Mouse (Mus musculus): Measurements from ENCODE around the gene Olfr116. TPM values are rescaled to one million over a fixed set of nuclear protein-coding genes. Genes with fewer than 3 reads are reported as not detected.

The Olfr116 gene
- polyA plus RNA-seq (2015; fragmentation: Nextera tagmentation; extraction: Ambion mirVana): not detected in 2 replicates

DNA sequence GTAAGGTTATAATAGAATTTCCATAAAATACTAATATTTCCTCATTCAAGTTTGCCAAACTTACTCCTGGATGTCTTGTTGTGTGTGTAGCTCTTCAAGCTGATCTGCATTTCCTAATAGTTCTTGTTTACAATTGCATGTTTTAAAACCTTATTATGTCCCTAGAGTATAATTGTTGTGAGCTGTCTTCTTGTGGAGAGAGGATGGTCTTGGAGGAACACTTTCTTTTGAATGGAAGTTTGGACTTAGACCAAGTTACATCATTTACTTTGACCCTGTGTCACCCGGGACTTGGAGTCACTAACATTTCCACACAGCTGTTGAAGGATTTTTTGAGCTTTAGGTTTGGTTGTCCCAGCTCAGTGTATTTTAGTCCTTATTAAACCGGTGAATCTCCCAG is at the start of gene Olfr116, which contains the start of gene Olfr115:
TSS of gene Olfr116 (minus strand) at position 191 of the 400 bp plus-strand sequence.
TSS of gene Olfr115 (minus strand) at position 101 of the 400 bp plus-strand sequence.
- H3K9ac ChIP-seq: no peak within 1 kb of the TSS
- no peak for ATAC-seq (ENCODE audit: insufficient read depth)
- no peak within 1 kb of the TSS for H3K4me3 ChIP-seq (replicated peaks)
- no peak within 1 kb of the TSS for H3K4me2 ChIP-seq
- WGBS (ENCODE audit: insufficient replicate concordance): 60% methylated on average over 2 of the region's 2 CpGs
- H3K27ac ChIP-seq (replicated peaks): no peak within 1 kb of the TSS
- no peaks in the 10 kb centered on the region for H3K4me1 ChIP-seq (replicated peaks)
- no peaks in the 10 kb centered on the region for H3K27me3 ChIP-seq
- H3K9me3 ChIP-seq (replicated peaks): no peaks in the 10 kb centered on the region
- H3K36me3 ChIP-seq (replicated peaks): no peaks in the 10 kb centered on the region

DNA sequence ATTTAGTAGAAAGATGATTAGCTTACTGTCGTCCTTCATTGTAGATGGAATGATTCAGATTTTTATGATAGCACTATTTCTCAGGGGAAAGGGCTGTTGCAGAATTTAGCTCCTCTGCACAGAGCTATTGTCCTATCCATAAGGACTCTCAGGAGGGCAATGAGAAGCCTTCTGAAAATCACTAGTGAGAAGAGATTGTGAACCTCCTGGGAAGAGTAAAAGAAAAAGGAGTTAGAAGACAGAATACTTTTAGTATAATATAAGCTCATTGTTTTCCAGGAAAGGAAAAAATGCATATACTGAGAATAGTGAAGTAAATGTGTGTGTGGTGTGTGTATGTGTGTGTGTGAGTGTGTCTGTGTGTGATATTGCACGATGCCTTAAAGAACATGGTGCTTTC is 39.7 kb upstream of the Olfr116 start, which contains the start of gene Olfr118:
TSS of gene Olfr118 (plus strand) at position 301 of the 400 bp plus-strand sequence.
- Histone ChIP-seq H3K4me1 (replicated peaks) (no peaks in the 10 kb centered on the region), H3K27me3 (no peaks in the 10 kb centered on the region), H3K36me3 (replicated peaks) (no peaks in the 10 kb centered on the region), H3K9me3 (replicated peaks) (no peaks in the 10 kb centered on the region), H3K27ac (replicated peaks) (no peak within 1 kb of the TSS), H3K4me2 (no peak within 1 kb of the TSS), H3K4me3 (replicated peaks) (no peak within 1 kb of the TSS), H3K9ac (no peak within 1 kb of the TSS)
- no peak for ATAC-seq (ENCODE audit: insufficient read depth)
- 39% methylated on average over 2 of the region's 2 CpGs for WGBS (ENCODE audit: insufficient replicate concordance)

DNA sequence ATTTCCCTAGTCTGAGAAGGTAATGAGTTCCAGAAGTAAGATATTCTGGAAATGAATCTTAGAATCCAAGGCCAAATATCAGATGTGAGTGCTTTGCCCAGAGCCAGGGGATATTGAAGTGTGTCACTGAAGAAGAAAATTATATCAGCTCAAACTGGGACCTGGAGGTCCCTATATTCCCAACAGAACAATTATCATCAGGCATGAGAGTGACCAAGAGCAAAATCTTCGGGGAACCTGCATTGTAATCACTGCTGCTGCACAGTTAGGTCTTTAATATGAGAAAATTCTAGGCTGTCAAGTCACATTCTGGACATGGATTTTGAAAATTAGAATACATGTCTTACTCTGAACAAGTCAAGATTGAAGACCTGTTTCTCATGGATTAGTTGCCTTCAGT is 36.7 kb upstream of the Olfr116 start, which contains the start of gene Olfr117:
TSS of gene Olfr117 (minus strand) at position 101 of the 400 bp plus-strand sequence.
- no peaks in the 10 kb centered on the region for H3K9me3 ChIP-seq (replicated peaks)
- no peak within 1 kb of the TSS for H3K9ac ChIP-seq
- no peak within 1 kb of the TSS for H3K4me2 ChIP-seq
- no peak within 1 kb of the TSS for H3K27ac ChIP-seq (replicated peaks)
- H3K4me1 ChIP-seq (replicated peaks): no peaks in the 10 kb centered on the region
- H3K4me3 ChIP-seq (replicated peaks): no peak within 1 kb of the TSS
- H3K36me3 ChIP-seq (replicated peaks): no peaks in the 10 kb centered on the region
- ATAC-seq (ENCODE audit: insufficient read depth): no peak
- no peaks in the 10 kb centered on the region for H3K27me3 ChIP-seq
- 42% methylated on average over 1 of the region's 1 CpGs for WGBS (ENCODE audit: insufficient replicate concordance)

DNA sequence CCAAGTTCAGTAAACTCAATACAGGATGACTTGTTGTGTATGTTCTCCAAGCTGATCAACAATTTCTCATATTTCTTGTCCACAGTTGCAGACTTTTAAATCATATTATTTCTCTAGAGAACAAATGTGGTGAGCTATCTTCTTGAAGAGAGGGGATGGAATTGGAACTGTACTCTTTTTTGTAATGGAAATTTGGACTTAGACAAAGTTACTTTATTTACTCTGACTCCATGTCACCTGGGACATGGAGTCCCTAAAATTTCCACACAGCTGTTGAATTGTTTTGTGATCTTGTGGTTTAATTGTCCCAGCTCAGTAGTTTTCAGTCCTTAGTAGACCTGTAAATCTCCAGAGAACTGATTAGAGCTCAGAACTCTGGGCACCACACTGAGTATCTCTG is 34.4 kb downstream of the Olfr116 start, which contains the start of gene Olfr114:
TSS of gene Olfr114 (minus strand) at position 101 of the 400 bp plus-strand sequence.
- Histone ChIP-seq H3K9ac (no peak within 1 kb of the TSS), H3K9me3 (replicated peaks) (no peaks in the 10 kb centered on the region), H3K4me2 (no peak within 1 kb of the TSS), H3K27me3 (no peaks in the 10 kb centered on the region), H3K27ac (replicated peaks) (no peak within 1 kb of the TSS), H3K4me3 (replicated peaks) (no peak within 1 kb of the TSS), H3K36me3 (replicated peaks) (no peaks in the 10 kb centered on the region), H3K4me1 (replicated peaks) (no peaks in the 10 kb centered on the region)
- ATAC-seq (ENCODE audit: insufficient read depth): no peak

- no peak for ATAC-seq (ENCODE audit: insufficient read depth)
- Histone ChIP-seq H3K4me1 (replicated peaks) (no peaks in the 10 kb centered on the region), H3K36me3 (replicated peaks) (no peaks in the 10 kb centered on the region), H3K27ac (replicated peaks) (no peak within 1 kb of the TSS), H3K27me3 (no peaks in the 10 kb centered on the region), H3K9me3 (replicated peaks) (no peaks in the 10 kb centered on the region), H3K4me2 (no peak within 1 kb of the TSS), H3K4me3 (replicated peaks) (no peak within 1 kb of the TSS), H3K9ac (no peak within 1 kb of the TSS)
Measured at GRCm38 (mm10) chr17:37577563-37577962, 49.4 kb downstream of the Olfr116 start, which contains the start of gene Olfr113. TSS of gene Olfr113 (minus strand) at chr17:37577663.

Other genes starting within 250 kb of the Olfr116 start
- gene Olfr105-ps, start 248.2 kb downstream of the Olfr116 start, polyA plus RNA-seq (2015; fragmentation: Nextera tagmentation; extraction: Ambion mirVana): not detected in 2 replicates
- not detected in 2 replicates for gene Olfr106-ps, start 236.8 kb downstream of the Olfr116 start, polyA plus RNA-seq (2015; fragmentation: Nextera tagmentation; extraction: Ambion mirVana)
- gene Olfr107, start 228.0 kb downstream of the Olfr116 start, polyA plus RNA-seq (2015; fragmentation: Nextera tagmentation; extraction: Ambion mirVana): not detected in 2 replicates
- gene Olfr108, start 181.7 kb downstream of the Olfr116 start, polyA plus RNA-seq (2015; fragmentation: Nextera tagmentation; extraction: Ambion mirVana): not detected in 2 replicates
- not detected in 2 replicates for gene Olfr109, start 168.3 kb downstream of the Olfr116 start, polyA plus RNA-seq (2015; fragmentation: Nextera tagmentation; extraction: Ambion mirVana)
- gene H2-M2, start 143.6 kb downstream of the Olfr116 start, polyA plus RNA-seq (2015; fragmentation: Nextera tagmentation; extraction: Ambion mirVana): not detected in 2 replicates
- not detected in 2 replicates for gene Olfr110, start 134.7 kb downstream of the Olfr116 start, polyA plus RNA-seq (2015; fragmentation: Nextera tagmentation; extraction: Ambion mirVana)
- not detected in 2 replicates for gene Olfr111, start 119.2 kb downstream of the Olfr116 start, polyA plus RNA-seq (2015; fragmentation: Nextera tagmentation; extraction: Ambion mirVana)
- not detected in 2 replicates for gene Olfr112, start 57.7 kb downstream of the Olfr116 start, polyA plus RNA-seq (2015; fragmentation: Nextera tagmentation; extraction: Ambion mirVana)
- gene Olfr113, start 49.5 kb downstream of the Olfr116 start, polyA plus RNA-seq (2015; fragmentation: Nextera tagmentation; extraction: Ambion mirVana): not detected in 2 replicates
- gene Olfr114, start 34.5 kb downstream of the Olfr116 start, polyA plus RNA-seq (2015; fragmentation: Nextera tagmentation; extraction: Ambion mirVana): not detected in 2 replicates
- gene Olfr115, start 90 bp downstream of the Olfr116 start, polyA plus RNA-seq (2015; fragmentation: Nextera tagmentation; extraction: Ambion mirVana): not detected in 2 replicates
- gene Olfr117, start 36.6 kb upstream of the Olfr116 start, polyA plus RNA-seq (2015; fragmentation: Nextera tagmentation; extraction: Ambion mirVana): not detected in 2 replicates
- gene Olfr118, start 39.8 kb upstream of the Olfr116 start, polyA plus RNA-seq (2015; fragmentation: Nextera tagmentation; extraction: Ambion mirVana): not detected in 2 replicates
- not detected in 2 replicates for gene Olfr119, start 69.4 kb upstream of the Olfr116 start, polyA plus RNA-seq (2015; fragmentation: Nextera tagmentation; extraction: Ambion mirVana)
- not detected in 2 replicates for gene Olfr120, start 94.6 kb upstream of the Olfr116 start, polyA plus RNA-seq (2015; fragmentation: Nextera tagmentation; extraction: Ambion mirVana)
- not detected in 2 replicates for gene Olfr121, start 121.7 kb upstream of the Olfr116 start, polyA plus RNA-seq (2015; fragmentation: Nextera tagmentation; extraction: Ambion mirVana)
- not detected in 2 replicates for gene Olfr122, start 141.4 kb upstream of the Olfr116 start, polyA plus RNA-seq (2015; fragmentation: Nextera tagmentation; extraction: Ambion mirVana)
- gene Olfr123, start 166.3 kb upstream of the Olfr116 start, polyA plus RNA-seq (2015; fragmentation: Nextera tagmentation; extraction: Ambion mirVana): not detected in 2 replicates
- not detected in 2 replicates for gene Olfr124, start 172.7 kb upstream of the Olfr116 start, polyA plus RNA-seq (2015; fragmentation: Nextera tagmentation; extraction: Ambion mirVana)
- gene Olfr125, start 205.8 kb upstream of the Olfr116 start, polyA plus RNA-seq (2015; fragmentation: Nextera tagmentation; extraction: Ambion mirVana): not detected in 2 replicates
- not detected in 2 replicates for gene Olfr126, start 220.3 kb upstream of the Olfr116 start, polyA plus RNA-seq (2015; fragmentation: Nextera tagmentation; extraction: Ambion mirVana)

Data from liver, embryonic 15.5 days (tissue).